Mouse (Mus musculus) inflammation-experienced regulatory T-cells, adult 16 weeks (primary cell): Measurements from ENCODE around the gene Ttc25. TPM values are rescaled to one million over a fixed set of nuclear protein-coding genes. Genes with fewer than 3 reads are reported as not detected.

Experiments used
- polyA plus RNA-seq: library from polyadenylated mRNA; unstranded; fragments of 100-300 nt; shearing (Covaris generic); gene quantifications from one replicate; pipeline ENCODE4 v1.2.1, GENCODE M21; 2017

Gene Ttc25
- polyA plus RNA-seq = 0.11 TPM

DNA sequence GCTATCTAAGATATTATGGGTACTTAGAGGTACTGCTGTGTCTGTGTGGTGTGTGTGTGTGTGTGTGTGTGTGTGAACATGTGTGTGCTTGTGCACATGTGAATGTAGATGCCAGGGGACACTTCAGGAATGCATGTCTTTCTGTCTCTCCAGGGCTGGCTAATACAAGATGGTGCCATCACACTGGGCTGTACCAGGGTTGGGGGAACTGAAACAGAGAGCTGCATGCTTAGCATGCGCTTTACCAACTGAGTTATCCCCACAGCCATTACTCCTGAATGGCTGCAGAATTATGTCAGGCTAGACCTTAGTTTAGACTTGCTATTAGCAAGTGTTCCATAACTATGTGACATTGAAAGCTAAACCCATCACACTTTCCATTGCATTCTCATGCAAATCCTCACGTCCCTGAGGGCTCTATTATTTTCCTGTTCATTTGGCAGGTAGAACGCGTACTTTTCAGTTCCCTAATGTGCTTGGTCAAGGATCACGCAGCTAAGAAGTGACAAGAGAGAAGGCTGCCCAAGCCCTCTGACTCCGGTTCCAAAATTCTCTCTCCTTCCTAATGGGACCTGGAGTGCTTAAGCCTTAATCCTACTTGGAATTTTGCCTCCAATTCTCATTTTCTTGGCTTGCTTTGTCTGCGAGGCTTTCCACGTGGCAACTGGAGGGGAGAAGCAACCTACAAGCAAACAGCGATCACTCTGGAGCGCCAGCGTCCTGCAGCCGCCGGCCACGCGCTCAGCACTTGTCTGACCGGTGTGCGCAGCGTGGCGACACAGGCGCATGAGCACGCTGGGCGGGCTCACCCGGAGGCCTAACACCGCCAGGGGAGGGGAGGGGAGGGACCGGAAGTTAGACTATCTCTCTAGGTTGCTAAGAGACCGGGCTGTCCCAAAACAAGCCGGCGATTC lies at the start of gene Ttc25:
Gene Ttc25, plus strand, starts transcription at position 776 of the 914 bp plus-strand sequence.

DNA sequence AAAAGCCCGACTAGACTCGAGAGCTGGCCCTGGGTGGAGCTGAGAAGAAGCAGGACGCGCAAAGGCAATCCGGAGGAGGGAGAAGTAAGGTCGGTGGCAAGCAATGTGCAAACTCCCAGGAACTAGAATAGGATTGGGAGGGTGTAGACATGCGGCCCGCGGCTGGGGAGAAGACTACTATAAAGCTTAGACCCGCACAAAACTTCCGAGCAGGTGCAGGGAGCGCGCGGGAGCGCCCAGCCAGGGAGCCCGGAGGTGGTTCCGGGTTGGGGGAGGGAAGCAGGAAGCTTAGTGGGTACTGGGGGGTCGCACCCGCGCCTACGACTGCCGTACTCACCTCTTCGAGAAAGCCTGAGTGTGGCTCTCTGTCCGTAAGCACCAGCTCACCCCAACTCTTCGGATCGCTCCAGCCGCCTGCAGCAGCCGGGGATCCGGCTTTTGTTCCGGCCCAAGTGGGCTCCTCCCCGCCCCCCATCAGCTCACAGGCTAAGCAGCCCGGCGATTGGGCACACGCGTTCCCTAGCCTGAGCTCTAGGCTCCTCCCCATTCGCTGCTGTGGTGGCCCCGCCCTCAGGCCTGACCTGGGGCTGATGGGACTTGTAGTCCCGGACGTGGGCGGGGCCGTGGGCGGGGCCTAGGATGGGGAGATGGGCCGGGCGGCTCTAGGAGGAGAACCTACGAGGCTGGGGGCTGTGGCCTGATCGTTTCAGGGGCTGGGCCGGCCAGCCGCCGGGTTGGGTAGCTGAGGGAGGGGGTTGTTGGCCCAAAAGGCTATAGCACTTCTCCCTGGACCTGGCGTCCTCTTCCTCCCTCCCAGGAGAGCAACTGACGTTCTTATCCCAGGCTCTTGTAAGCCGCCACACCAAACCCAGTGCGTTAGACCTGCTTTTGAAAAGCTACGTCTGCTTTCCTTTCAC lies 17.7 kb upstream of the Ttc25 start, which contains the start of gene Acly:
Gene Acly, minus strand, starts transcription at position 543 of the 917 bp plus-strand sequence.

GRCm38 (mm10) chr11:100574708-100575483 lies 29.5 kb downstream of the Ttc25 start, which contains the start of gene Cnp:
Gene Cnp (plus strand): TSS chr11:100574904.

DNA sequence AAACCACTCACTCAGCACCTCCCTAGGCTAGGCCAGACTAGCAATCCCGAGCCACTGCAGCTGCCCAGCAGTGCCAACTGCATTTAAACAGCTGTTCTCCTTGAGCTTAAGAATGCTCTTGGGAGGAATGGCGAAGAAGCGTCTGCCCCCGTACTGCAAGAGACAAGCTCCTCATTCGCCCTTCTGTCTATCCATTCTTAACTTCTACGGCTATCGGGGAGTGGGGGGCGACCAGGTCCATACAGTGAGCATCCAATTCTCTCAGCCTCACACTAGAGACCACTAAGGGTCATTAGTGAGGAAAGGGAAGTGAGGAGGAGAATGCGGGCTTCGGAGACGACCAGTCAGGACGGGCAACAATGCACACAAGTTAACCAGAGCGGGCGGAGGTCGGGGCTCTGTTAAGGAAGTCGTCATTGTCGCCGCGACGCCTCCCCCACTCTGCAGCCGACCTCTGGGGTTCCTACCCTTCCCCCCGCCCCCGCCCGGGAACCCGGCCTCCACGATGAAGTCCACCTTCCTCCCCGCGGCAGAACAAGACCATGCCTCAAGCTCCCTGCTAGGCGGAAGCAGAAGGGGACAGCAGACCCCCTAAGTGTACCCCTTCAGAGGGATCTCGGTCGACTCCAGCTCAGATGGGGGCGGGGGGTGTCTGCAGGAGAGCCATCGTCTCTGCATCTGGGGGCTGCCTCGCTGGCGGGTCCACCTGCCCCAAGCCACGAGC lies 73.5 kb downstream of the Ttc25 start, which contains the start of gene Nkiras2:
Gene Nkiras2, plus strand, starts transcription at position 484 of the 724 bp plus-strand sequence.

DNA sequence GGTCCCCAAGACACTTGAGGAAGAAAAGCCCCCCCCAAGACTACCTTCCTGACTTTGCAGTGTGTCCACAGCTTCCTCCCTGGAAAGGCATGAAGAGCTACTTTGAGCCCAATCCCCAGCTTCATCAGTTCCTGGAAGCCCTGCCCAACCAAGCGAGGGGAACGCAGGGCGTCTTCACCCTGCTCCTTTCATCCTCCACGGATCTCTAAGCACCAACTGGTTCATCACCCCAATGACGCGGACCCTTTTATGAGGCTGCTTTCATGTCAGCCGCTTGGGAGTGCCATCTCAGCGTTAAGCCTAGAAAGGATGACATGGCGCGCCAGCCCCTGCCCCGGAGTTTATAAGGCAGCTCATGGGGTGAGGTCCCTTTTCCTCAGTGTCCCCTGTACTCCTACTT lies 74.6 kb downstream of the Ttc25 start, which contains the start of gene Dnajc7:
Gene Dnajc7, minus strand, starts transcription at position 187 of the 400 bp plus-strand sequence.

Other genes starting within 250 kb of the Ttc25 start
- 2,843 TPM for gene Eif1, start 225.7 kb upstream of the Ttc25 start, polyA plus RNA-seq
- not detected for gene Gast, start 211.2 kb upstream of the Ttc25 start, polyA plus RNA-seq
- 5.4 TPM for gene Hap1, start 189.5 kb upstream of the Ttc25 start, polyA plus RNA-seq
- gene Jup, start 147.8 kb upstream of the Ttc25 start, polyA plus RNA-seq = 2.9 TPM
- not detected for gene P3h4, start 130.8 kb upstream of the Ttc25 start, polyA plus RNA-seq
- not detected for gene Fkbp10, start 129.9 kb upstream of the Ttc25 start, polyA plus RNA-seq
- 165 TPM for gene Nt5c3b, start 103.8 kb upstream of the Ttc25 start, polyA plus RNA-seq
- gene Klhl10, start 103.7 kb upstream of the Ttc25 start, polyA plus RNA-seq = 0.99 TPM
- 4.2 TPM for gene Klhl11, start 72.9 kb upstream of the Ttc25 start, polyA plus RNA-seq
- 225 TPM for gene Acly, start 17.6 kb upstream of the Ttc25 start, polyA plus RNA-seq
- gene Cnp, start 29.3 kb downstream of the Ttc25 start, polyA plus RNA-seq = 453 TPM
- gene Nkiras2, start 73.6 kb downstream of the Ttc25 start, polyA plus RNA-seq = 29.7 TPM
- gene Dnajc7, start 74.6 kb downstream of the Ttc25 start, polyA plus RNA-seq = 688 TPM
- 0.76 TPM for gene Zfp385c, start 146.8 kb downstream of the Ttc25 start, polyA plus RNA-seq
- gene Dhx58, start 158.7 kb downstream of the Ttc25 start, polyA plus RNA-seq = 35.9 TPM
- 49.6 TPM for gene Kat2a, start 166.9 kb downstream of the Ttc25 start, polyA plus RNA-seq
- gene Hspb9, start 168.2 kb downstream of the Ttc25 start, polyA plus RNA-seq = not detected
- gene Rab5c, start 192.6 kb downstream of the Ttc25 start, polyA plus RNA-seq = 37.4 TPM
- 0.35 TPM for gene Kcnh4, start 214.3 kb downstream of the Ttc25 start, polyA plus RNA-seq
- gene Hcrt, start 217.3 kb downstream of the Ttc25 start, polyA plus RNA-seq = not detected
- gene Ghdc, start 225.3 kb downstream of the Ttc25 start, polyA plus RNA-seq = 3.2 TPM